Mouse (Mus musculus) MEL (cell line): ENCODE results near the gene Apbb2.

ENCODE experiments used
- CTCF ChIP-seq, 3 experiments: IDR thresholded peaks in 2 of 3; conservative IDR thresholded peaks in 1 of 3; 2 replicates each; pipeline ENCODE4 v1.5.1; 2011 to 2012; ENCODE audit warnings: low read length in 3 of 3, low read depth in 2 of 3, mild to moderate bottlenecking in 2 of 3, improper control_type of control experiment in 1 of 3, inconsistent platforms in 1 of 3, mixed read lengths in 1 of 3, moderate library complexity in 1 of 3; ENCODE audit not compliant: control insufficient read depth in 1 of 3, insufficient read depth in 1 of 3, poor library complexity in 1 of 3, severe bottlenecking in 1 of 3
- E2F4 ChIP-seq: IDR thresholded peaks from 2 replicates; pipeline ENCODE4 v1.6.1; 2011; ENCODE audit warnings: low read depth, low read length, improper control_type of control experiment, borderline replicate concordance
- EP300 ChIP-seq, 2 experiments: IDR thresholded peaks; 2 replicates each; pipeline ENCODE4 v1.6.1; 2011; ENCODE audit warnings: improper control_type of control experiment in 2 of 2, low read length in 2 of 2, low read depth in 1 of 2, mild to moderate bottlenecking in 1 of 2
- GATA1 ChIP-seq: IDR thresholded peaks from 2 replicates; pipeline ENCODE4 v1.6.1; 2011; ENCODE audit warnings: low read depth, low read length, improper control_type of control experiment
- POLR2A ChIP-seq, 2 experiments: IDR thresholded peaks; 2 replicates each; pipeline ENCODE4 v1.6.1; 2011 to 2012; ENCODE audit warnings: low read length in 2 of 2, mild to moderate bottlenecking in 2 of 2, control low read depth in 1 of 2, improper control_type of control experiment in 1 of 2, low read depth in 1 of 2, moderate library complexity in 1 of 2; ENCODE audit not compliant: control insufficient read depth in 1 of 2, insufficient read depth in 1 of 2, poor library complexity in 1 of 2
- SMC3 ChIP-seq: IDR thresholded peaks from 2 replicates; pipeline ENCODE4 v1.6.1; 2011; ENCODE audit warnings: low read depth, low read length, improper control_type of control experiment
- TBP ChIP-seq: IDR thresholded peaks from 2 replicates; pipeline ENCODE4 v1.8.0; 2011; ENCODE audit warnings: low read depth, low read length, improper control_type of control experiment
- TCF12 ChIP-seq: IDR thresholded peaks from 2 replicates; pipeline ENCODE4 v1.6.1; 2014; ENCODE audit warnings: low read depth, mild to moderate bottlenecking, inconsistent platforms, low read length, improper control_type of control experiment, moderate library complexity

GRCm38 (mm10) chr5:66415700-66416543, 202.7 kb downstream of the Apbb2 start:
- TF ChIP-seq TCF12 (no peak), EP300 (IDR thresholded peaks at IDR 0.05; ENCODE audit: low read depth in 1 of 2, low read length in 2 of 2) (no peak), CTCF (IDR thresholded peaks at IDR 0.05 in 2 of 3, conservative IDR thresholded peaks at IDR 0.05 in 1 of 3; ENCODE audit: control insufficient read depth in 1 of 3, insufficient read depth in 1 of 3, low read depth in 2 of 3, low read length in 3 of 3, poor library complexity in 1 of 3, severe bottlenecking in 1 of 3) (no peak), GATA1 (no peak), E2F4 (no peak), POLR2A (IDR thresholded peaks at IDR 0.05; ENCODE audit: control insufficient read depth in 1 of 2, insufficient read depth in 1 of 2, low read depth in 1 of 2, low read length in 2 of 2, poor library complexity in 1 of 2) (no peak), SMC3 (no peak), TBP (no peak)
